Mouse (Mus musculus) ES-E14 (cell line): ENCODE measurements around the gene Tecr. TPM values are rescaled to one million over a fixed set of nuclear protein-coding genes. Genes with fewer than 3 reads are reported as not detected.
A peak's percentile ranks its signal among the peaks of the same experiment; 100 is the strongest.

Experiments used
- DNase-seq: peaks from one replicate; pipeline ENCODE4 v3.0.0-alpha.2; 2013; ENCODE audit warnings: low read depth, low spot score
- H3K27ac ChIP-seq: 2 replicates; pipeline ENCODE4 v1.5.1; 2012; ENCODE audit warnings: low read depth, mild to moderate bottlenecking, low read length, moderate library complexity, mixed read lengths; ENCODE audit not compliant: poor library complexity, insufficient read depth, severe bottlenecking
- H3K36me3 ChIP-seq: 2 replicates; pipeline ENCODE4 v1.6.1; 2012; ENCODE audit warnings: mild to moderate bottlenecking, low read length, moderate library complexity, mixed read lengths; ENCODE audit not compliant: control insufficient read depth, poor library complexity, insufficient read depth, severe bottlenecking
- H3K4me1 ChIP-seq, 2 experiments: fragments of 150-350 bp in 1 of 2; sonication (generic) in 1 of 2; 2 replicates each; pipeline ENCODE4 v1.6.1; 2012; ENCODE audit warnings: low read length in 2 of 2, mild to moderate bottlenecking in 1 of 2, mixed read lengths in 1 of 2; ENCODE audit not compliant: control insufficient read depth in 2 of 2, insufficient read depth in 2 of 2, poor library complexity in 1 of 2
- H3K4me3 ChIP-seq, 2 experiments: fragments of 150-350 bp in 1 of 2; sonication (generic) in 1 of 2; 2 replicates each; pipeline ENCODE4 v1.5.1; 2012; ENCODE audit warnings: low read length in 2 of 2, low read depth in 1 of 2, mild to moderate bottlenecking in 1 of 2, mixed read lengths in 1 of 2; ENCODE audit not compliant: insufficient read depth in 1 of 2, poor library complexity in 1 of 2, severe bottlenecking in 1 of 2
- H3K9ac ChIP-seq: 2 replicates; pipeline ENCODE4 v1.6.1; 2012; ENCODE audit warnings: low read depth, mild to moderate bottlenecking, low read length, mixed read lengths; ENCODE audit not compliant: poor library complexity, insufficient read depth, severe bottlenecking
- H3K9me3 ChIP-seq: fragments of 150-350 bp; sonication (generic); 2 replicates; pipeline ENCODE4 v1.6.1; 2012; ENCODE audit warnings: low read depth, mild to moderate bottlenecking, low read length; ENCODE audit not compliant: control insufficient read depth, insufficient read depth
- CHD2 ChIP-seq: IDR thresholded peaks from 2 replicates; pipeline ENCODE4 v1.6.1; 2014; ENCODE audit warnings: mild to moderate bottlenecking, low read depth, low read length, inconsistent platforms
- HCFC1 ChIP-seq: IDR thresholded peaks from 2 replicates; pipeline ENCODE4 v1.6.1; 2012; ENCODE audit warnings: low read length, inconsistent platforms, borderline replicate concordance; ENCODE audit not compliant: insufficient read depth
- MAFK ChIP-seq: IDR thresholded peaks from 2 replicates; pipeline ENCODE4 v1.6.1; 2014; ENCODE audit warnings: mild to moderate bottlenecking, low read depth, low read length, inconsistent platforms; ENCODE audit not compliant: insufficient read depth
- ZC3H11A ChIP-seq: IDR thresholded peaks from 2 replicates; pipeline ENCODE4 v1.6.1; 2012; ENCODE audit warnings: low read depth, mild to moderate bottlenecking, inconsistent platforms, low read length, borderline replicate concordance
- ZNF384 ChIP-seq: IDR thresholded peaks from 2 replicates; pipeline ENCODE4 v1.6.1; 2012; ENCODE audit warnings: low read depth, low read length, inconsistent platforms
- in situ Hi-C, 2 experiments: fragments of 600-800 bp; cut with MboI; formaldehyde crosslinking; loops; one replicate each; pipeline ENCODE4 v1.15.1; 2025; ENCODE audit warnings: low sequenced_read_pairs in 2 of 2, inconsistent platforms in 1 of 2; ENCODE audit not compliant: unreplicated experiment in 2 of 2
- total RNA-seq: library from RNA; depleted of rRNA; stranded (reverse); fragments of 300-350 nt; gene quantifications from 2 replicates; pipeline ENCODE4 v1.2.3, GENCODE M21; 2012

The Tecr gene
- total RNA-seq, 1 experiment: 246 TPM

DNA sequence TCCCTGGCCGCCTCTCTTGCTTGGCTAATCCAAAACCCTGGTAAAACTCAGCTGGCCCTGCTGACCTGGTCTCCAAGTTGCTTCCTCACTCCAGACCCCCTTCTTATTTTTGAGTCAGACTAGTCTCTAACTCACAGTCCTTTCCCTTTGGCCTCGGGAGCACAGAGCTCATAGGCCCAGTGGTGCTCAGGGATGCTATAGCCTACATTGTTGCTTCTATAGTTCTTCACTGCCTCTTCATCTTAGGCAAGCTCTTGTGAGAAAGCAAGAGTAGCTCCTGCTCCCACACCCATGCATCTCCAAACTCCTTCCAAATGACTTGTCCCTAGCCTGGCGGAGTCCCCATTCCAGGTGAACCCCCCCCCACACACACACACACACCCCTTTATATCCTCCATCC lies 40.1 kb downstream of the Tecr start:
- H3K27ac ChIP-seq: no peak overlapping the region
- peaks cover 9 to 10% of the 10 kb centered on the region in 2 experiments; a peak in 3 of 4 replicates for H3K4me1 ChIP-seq
- peaks cover 18% of the 10 kb centered on the region for H3K36me3 ChIP-seq
- H3K9ac ChIP-seq: peak overlapping the region; percentile 97
- no peaks in the 10 kb centered on the region for H3K9me3 ChIP-seq
- TF ChIP-seq HCFC1: no peak
- TF ChIP-seq ZNF384: no peak
- no peak for TF ChIP-seq MAFK
- no peak for TF ChIP-seq ZC3H11A
- no peak for TF ChIP-seq CHD2
- peak overlapping the region; percentile 90 to 97; a peak in 3 of 4 replicates for H3K4me3 ChIP-seq
- in situ Hi-C loops: no loop called here
- no peak for DNase-seq

DNA sequence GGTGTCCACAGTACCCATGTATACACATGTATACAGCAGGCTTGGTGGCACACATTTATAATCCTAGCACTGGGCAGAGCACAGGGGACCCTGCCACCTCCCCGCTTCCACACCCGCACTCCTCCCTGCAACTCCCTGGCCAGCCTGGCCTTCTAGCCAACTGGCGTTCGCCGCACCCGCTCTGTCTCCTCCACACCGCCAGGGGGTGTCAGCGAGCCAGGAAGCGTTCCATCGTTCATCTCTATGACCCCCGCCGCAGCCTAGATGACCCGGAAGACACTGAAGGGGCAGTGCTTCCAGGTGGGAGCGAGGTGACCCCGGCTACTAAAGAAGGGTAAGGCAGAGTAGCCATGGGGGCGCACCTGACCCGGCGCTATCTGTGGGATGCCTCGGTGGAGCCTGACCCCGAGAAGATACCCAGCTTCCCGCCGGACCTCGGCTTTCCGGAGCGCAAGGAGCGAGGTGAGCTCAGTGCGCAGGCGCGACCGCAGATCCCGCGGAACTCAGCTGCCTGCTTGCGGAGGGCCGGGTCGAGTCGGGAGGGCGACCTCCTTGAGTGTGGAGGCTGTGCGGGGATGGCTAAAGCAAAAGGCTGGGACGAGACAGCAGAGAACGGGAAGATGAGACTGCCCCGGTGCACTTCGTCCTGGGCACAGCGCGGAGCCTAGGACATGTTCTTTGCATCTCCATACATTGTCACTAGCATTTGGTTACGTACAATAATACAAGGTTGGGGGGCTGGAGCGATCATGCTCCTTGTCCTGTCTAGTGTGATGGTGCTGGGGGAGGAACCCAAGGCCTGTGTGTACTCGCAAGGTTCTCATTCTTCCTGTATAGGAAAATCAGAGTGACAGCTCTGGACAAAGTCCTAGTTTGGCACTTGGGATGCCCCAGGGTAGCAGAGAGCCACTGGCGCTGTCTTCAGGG lies 41.0 kb downstream of the Tecr start, which contains the start of gene Ndufb7:
Gene Ndufb7, plus strand, starts transcription at position 203 of the 927 bp plus-strand sequence.
- Histone ChIP-seq H3K9me3 (no peaks in the 10 kb centered on the region), H3K4me1 (peaks cover 9 to 10% of the 10 kb centered on the region in 2 experiments; a peak in 3 of 4 replicates), H3K4me3 (peak within 1 kb of the TSS; percentile 90 to 97), H3K9ac (peak within 1 kb of the TSS; percentile 97), H3K36me3 (peaks cover 9% of the 10 kb centered on the region; the same call in 1 of the 2 replicates), H3K27ac (peak within 1 kb of the TSS; percentile 70)
- DNase-seq: peak; percentile 71
- in situ Hi-C loops: no loop called here
- TF ChIP-seq ZC3H11A: no peak
- 0 out of 2 replicates have a peak, but pooled peaks have one; percentile 22 for TF ChIP-seq CHD2
- peak; percentile 67; the same call in 1 of the 2 replicates for TF ChIP-seq HCFC1

DNA sequence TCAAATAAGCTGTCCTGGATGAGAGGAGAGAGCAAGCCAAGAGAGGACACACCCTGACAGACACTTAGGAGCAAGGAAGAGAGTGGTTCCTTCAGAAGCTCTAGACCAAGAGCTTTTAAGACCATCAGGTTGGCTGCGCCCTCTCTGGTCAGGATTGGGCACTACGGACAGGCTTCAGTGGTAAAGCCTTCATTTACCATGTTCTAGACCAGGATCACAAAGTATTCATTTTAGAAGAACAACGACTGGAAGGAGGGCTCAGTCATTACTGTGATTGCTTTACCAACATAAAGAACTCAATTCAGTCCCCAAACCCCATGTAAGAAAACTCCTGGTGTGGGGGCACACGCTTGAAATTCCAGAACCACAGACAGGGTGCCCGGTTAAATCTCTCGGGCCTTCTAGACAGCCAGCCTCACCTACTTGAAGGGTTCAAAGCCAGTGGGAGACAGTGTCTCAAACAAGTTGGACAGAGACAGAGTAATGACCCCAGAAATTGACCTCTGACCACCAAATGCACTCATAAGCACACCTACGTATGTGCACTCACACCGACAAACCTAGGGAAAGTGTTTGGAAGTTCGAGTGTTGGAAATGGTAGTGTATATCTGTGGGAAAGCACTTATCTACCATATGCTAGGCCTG lies 41.9 kb downstream of the Tecr start:
- no peak overlapping the region for H3K9ac ChIP-seq
- in situ Hi-C loops: no loop called here
- H3K4me3 ChIP-seq: no peak overlapping the region
- no peak for DNase-seq
- peaks cover 2% of the 10 kb centered on the region; the same call in 1 of the 2 replicates for H3K36me3 ChIP-seq
- H3K27ac ChIP-seq: no peak overlapping the region
- TF ChIP-seq CHD2 (no peak), HCFC1 (no peak), ZC3H11A (no peak), ZNF384 (no peak), MAFK (no peak)
- H3K9me3 ChIP-seq: no peaks in the 10 kb centered on the region
- peaks cover 9 to 10% of the 10 kb centered on the region in 2 experiments; a peak in 3 of 4 replicates for H3K4me1 ChIP-seq

DNA sequence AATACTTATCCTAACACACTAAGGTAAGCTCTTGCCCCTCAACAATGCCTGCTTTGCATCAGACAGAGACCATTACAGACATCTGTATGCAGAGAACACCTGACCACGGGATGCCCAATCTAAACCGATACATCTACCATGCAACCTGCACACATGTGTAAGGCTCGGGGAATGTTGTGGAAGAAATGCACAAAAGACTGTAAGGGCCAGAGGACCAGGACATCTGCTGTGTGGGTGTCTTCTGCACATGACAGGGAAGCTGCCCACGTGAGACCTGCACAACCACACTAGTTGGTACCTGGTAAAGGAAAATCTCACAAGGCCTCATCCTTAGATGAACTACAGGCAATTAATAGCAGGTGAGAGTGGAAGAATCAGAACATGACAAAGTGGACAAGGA lies 44.5 kb downstream of the Tecr start:
- TF ChIP-seq CHD2: no peak
- TF ChIP-seq ZNF384: no peak
- TF ChIP-seq MAFK: no peak
- TF ChIP-seq HCFC1: no peak
- no peak for TF ChIP-seq ZC3H11A
- DNase-seq: no peak
- in situ Hi-C loops: no loop called here

More for the DNA sequence above, 44.5 kb downstream of the Tecr start:
- no peaks in the 10 kb centered on the region for H3K9me3 ChIP-seq
- peaks cover 2 to 9% of the 10 kb centered on the region in 2 experiments; a peak in 3 of 4 replicates for H3K4me1 ChIP-seq
- H3K4me3 ChIP-seq: no peak overlapping the region
- H3K9ac ChIP-seq: no peak overlapping the region
- no peak overlapping the region for H3K27ac ChIP-seq
- H3K36me3 ChIP-seq: no peaks in the 10 kb centered on the region
